Mouse (Mus musculus) myocyte (in vitro differentiated cells): ENCODE data around the gene Gm10643.

ENCODE experiments used
- CEBPB ChIP-seq: IDR thresholded peaks from 2 replicates; pipeline ENCODE4 v1.6.1; 2011; ENCODE audit warnings: mild to moderate bottlenecking, moderate library complexity; ENCODE audit not compliant: poor library complexity, insufficient read depth, severe bottlenecking
- E2F4 ChIP-seq: IDR thresholded peaks from one replicate; pipeline ENCODE4 v1.6.1; 2011; ENCODE audit warnings: mild to moderate bottlenecking, control low read depth, moderate library complexity; ENCODE audit not compliant: insufficient read depth
- MAX ChIP-seq: IDR thresholded peaks from one replicate; pipeline ENCODE4 v1.6.1; 2011; ENCODE audit warnings: low read depth, mild to moderate bottlenecking, control low read depth
- MYOG ChIP-seq, 3 experiments: IDR thresholded peaks; one replicate each; pipeline ENCODE4 v1.6.1; 2011; ENCODE audit warnings: control low read depth in 2 of 3, low read depth in 2 of 3, mild to moderate bottlenecking in 2 of 3; ENCODE audit not compliant: insufficient read length in 2 of 3, control insufficient read depth in 1 of 3, insufficient read depth in 1 of 3
- POLR2A ChIP-seq: IDR thresholded peaks from one replicate; pipeline ENCODE4 v1.6.1; 2011; ENCODE audit warnings: low read depth, mild to moderate bottlenecking, control low read depth, moderate library complexity; ENCODE audit not compliant: insufficient read length
- POLR2AphosphoS2 ChIP-seq: IDR thresholded peaks from one replicate; pipeline ENCODE4 v1.6.1; 2011; ENCODE audit warnings: low read depth, control low read depth; ENCODE audit not compliant: insufficient read length
- REST ChIP-seq: IDR thresholded peaks from one replicate; pipeline ENCODE4 v1.6.1; 2011; ENCODE audit warnings: mild to moderate bottlenecking, control low read depth, moderate library complexity; ENCODE audit not compliant: insufficient read depth, insufficient read length
- SRF ChIP-seq: IDR thresholded peaks from one replicate; pipeline ENCODE4 v1.6.1; 2011; ENCODE audit warnings: low read depth; ENCODE audit not compliant: control insufficient read depth, insufficient read length
- TCF12 ChIP-seq: IDR thresholded peaks from one replicate; pipeline ENCODE4 v1.6.1; 2011; ENCODE audit warnings: mild to moderate bottlenecking, control low read depth; ENCODE audit not compliant: poor library complexity, insufficient read depth, severe bottlenecking
- USF1 ChIP-seq: IDR thresholded peaks from one replicate; pipeline ENCODE4 v1.6.1; 2011; ENCODE audit warnings: low read depth, mild to moderate bottlenecking, control low read depth, moderate library complexity

- TF ChIP-seq TCF12 = no peak
- no peak for TF ChIP-seq POLR2A
- TF ChIP-seq USF1 = no peak
- TF ChIP-seq E2F4 = no peak
- TF ChIP-seq POLR2AphosphoS2 = no peak
- TF ChIP-seq MAX = no peak
- no peak for TF ChIP-seq MYOG (IDR thresholded peaks at IDR 0.05; ENCODE audit: control insufficient read depth in 1 of 3, insufficient read depth in 1 of 3, insufficient read length in 2 of 3, low read depth in 2 of 3)
- no peak for TF ChIP-seq REST
- no peak for TF ChIP-seq CEBPB
- TF ChIP-seq SRF = no peak
These were observed 16.8 kb downstream of the Gm10643 start for GRCm38 (mm10) chr8:84048171-84048570.
